Mouse (Mus musculus) fibroblast of lung, adult 2 months (primary cell): ENCODE results near the gene Vmn2r70.

Experiments used
- DNase-seq: peaks from one replicate; pipeline ENCODE4 v3.0.0-alpha.2; 2011; ENCODE audit warnings: low read depth

Gene Vmn2r70

GRCm38 (mm10) chr7:85569092-85569491 is at the start of gene Vmn2r70:
Vmn2r70 (minus strand) TSS chr7:85569192.
- DNase-seq = no peak

- DNase-seq = no peak
These were observed 6.2 kb downstream of the Vmn2r70 start, which contains the start of gene Vmn2r71 for GRCm38 (mm10) chr7:85562787-85563186. Vmn2r71 (plus strand) TSS chr7:85563087.

DNA sequence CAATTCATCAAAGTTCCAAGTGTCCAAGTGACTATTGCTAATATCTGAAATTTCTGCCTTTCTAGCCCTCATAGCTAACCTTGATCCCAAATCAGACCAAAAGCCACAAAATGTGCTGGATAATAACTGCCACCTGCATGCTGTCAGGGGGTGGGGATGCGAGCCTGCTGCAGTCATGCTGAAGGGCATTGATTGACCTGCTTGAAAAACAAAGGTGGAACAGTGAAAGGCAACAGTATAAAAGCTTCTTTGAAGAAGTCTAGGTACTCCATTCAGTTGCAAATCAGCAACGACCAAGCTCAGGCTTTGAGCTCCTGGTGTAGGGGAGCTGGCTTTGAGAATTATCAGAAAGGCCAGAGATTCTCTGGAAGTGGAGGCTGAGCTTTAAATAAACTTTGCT is 25.9 kb downstream of the Vmn2r70 start:
- DNase-seq = no peak

GRCm38 (mm10) chr7:85542108-85542507 is 26.9 kb downstream of the Vmn2r70 start:
- no peak for DNase-seq
